Mouse (Mus musculus) kidney, adult 8-10 months (tissue): ENCODE measurements around the gene Gstp3.
"Not testable (repeated sequence)": the region's sequence is repeated elsewhere in the genome, so short reads cannot be mapped to it uniquely, and the experiment has no call there.

Experiments used
- DNase-seq, 2 experiments: peaks; one replicate each; pipeline ENCODE4 v3.0.0; 2022

Gstp3 gene

GRCm38 (mm10) chr19:4060044-4060898 is 902 bp upstream of the Gstp3 start:
- DNase-seq, result not testable (repeated sequence)

DNA sequence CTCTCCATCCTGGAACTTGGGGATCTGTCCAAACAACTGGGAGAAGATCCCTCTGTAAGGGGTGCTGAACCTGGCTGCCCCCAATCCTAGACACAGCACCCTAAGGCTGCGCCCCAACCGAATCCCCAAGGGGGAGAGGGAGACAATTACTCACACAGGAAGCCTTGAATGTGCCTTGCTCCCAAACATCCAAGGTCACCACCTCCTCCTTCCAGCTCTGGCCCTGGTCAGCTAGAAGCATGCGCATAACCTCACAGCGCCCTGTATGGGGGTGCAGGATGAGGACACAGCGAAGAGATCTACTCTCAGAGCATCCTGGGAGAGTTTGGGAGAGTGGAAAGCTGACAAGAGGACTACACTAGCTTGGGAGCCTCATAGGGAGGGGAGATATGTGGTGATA is 788 bp downstream of the Gstp3 start:
- DNase-seq, result no peak

DNA sequence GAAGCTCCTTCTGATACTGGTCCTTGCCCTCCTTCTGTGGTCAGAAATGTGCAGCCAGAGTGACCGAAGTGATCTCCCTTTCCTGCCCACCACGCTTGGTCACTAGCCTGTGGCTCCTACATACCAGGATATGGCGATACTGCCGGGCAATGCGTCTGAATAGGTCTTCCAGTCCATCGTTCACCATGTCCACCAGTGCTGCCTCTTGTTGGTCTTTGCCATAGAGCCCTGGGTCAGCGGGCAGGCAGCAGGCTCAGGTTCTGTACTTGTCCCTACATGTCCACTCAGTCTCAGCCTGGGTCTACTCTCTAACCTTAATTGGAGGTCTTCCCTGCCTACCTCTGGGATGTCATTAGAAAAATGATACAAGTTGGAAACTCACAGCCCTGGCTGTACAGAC is 1.4 kb downstream of the Gstp3 start:
- no peak for DNase-seq

DNA sequence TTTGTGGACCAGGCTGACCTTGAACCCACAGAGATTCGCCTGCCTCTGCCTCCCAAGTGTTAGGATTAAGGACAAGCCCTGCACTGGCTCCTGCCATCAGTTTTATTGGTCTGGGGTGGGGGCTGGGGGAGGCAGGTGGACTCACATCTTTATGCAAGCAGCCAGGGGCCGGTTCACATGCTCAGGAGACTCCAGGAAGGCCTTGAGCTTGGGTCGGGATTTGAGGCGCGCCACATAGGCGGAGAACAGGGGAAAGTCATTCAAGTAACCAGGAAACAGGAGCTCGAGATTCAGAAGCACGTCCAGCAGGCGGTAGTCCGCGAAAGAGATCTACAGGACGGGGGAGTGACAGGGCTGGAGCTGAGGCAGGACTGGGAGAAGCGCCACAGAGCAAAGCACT is 2.0 kb downstream of the Gstp3 start:
- DNase-seq, result no peak

GRCm38 (mm10) chr19:4056727-4057126 is 2.6 kb downstream of the Gstp3 start:
- DNase-seq, result no peak

DNA sequence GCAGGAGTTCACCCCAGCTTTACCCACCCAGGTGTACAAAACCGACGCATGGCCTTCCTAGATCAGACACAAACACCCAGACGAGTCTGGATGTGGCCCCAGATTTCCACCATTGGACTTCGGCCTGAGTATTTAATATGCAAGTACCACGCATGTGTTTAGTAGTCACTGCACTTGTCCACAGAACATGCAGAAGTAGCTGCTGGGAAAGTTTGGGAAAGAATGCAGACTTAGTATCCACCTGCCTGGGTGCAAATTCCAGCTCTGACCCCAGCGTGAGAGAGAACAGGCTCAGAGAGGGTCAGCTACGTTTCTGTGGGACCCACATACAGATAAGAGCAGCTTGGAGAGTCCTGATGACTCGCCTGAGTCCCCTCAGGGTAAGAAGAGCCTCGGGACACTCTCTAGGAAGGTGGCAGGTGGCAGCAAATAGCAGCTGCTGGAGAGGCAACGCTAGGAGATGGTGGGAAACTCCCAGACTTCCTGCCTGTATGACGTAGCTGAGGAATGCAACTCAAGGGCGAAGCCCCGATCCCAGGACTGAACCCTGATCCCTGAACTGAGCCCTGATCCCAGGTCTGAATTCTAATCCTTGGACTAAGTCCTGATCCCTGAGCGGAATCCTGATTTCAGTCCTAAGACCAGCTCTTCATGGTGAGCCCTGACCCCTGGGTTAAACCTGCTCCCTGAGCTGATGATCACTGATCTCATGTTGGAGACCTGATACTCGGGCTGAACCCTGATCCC is 3.2 kb downstream of the Gstp3 start:
- DNase-seq, result peak; percentile 61 to 63

GRCm38 (mm10) chr19:4055216-4055946 is 4.0 kb downstream of the Gstp3 start:
- peak; percentile 75 to 84 for DNase-seq

GRCm38 (mm10) chr19:4054613-4055012 is 4.8 kb downstream of the Gstp3 start:
- DNase-seq, result no peak

- no peak for DNase-seq
Observed at GRCm38 (mm10) chr19:4052516-4053030, 6.8 kb downstream of the Gstp3 start.

DNA sequence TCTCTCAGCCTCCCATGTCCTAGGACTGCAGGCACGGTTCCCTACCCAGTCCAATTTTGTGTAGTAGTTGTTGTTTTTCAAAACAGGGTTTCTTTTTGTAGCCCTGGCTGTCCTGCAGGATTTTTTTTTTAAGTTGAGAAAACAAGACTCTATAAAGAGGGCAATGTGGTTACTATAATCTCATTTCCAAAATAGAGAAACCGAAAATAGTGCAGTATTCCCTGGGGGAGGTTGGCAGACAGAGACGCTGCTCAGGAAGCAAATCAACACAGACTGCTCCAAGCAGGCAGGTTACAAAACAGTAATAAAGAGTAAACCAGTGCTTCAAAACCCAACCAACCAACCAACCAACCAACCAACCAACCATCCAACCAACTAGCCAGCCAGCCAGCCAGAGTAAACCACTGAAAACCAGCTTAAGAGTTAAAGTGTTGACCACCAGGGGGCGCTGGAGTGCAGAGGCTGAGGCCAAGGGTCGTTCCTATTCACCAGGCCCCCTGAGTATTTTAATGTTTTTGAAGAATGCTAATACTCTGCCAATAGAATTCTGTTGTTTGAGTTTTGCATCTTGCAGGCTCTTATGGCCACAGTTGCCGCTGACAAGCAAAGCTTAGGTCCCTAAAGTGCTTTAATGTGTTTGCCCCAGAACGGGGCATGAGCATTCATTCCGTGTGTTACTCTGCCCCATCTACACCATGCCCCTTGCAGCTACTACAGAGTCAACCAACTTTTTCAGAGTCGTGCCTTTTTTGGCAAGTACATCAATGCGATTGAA is 7.4 kb downstream of the Gstp3 start:
- DNase-seq, result peak in 1 of 2 experiments; percentile 79

GRCm38 (mm10) chr19:4051016-4051415 is 8.4 kb downstream of the Gstp3 start:
- no peak for DNase-seq

GRCm38 (mm10) chr19:4049069-4049468 is 10.3 kb downstream of the Gstp3 start:
- not testable (repeated sequence) for DNase-seq

DNA sequence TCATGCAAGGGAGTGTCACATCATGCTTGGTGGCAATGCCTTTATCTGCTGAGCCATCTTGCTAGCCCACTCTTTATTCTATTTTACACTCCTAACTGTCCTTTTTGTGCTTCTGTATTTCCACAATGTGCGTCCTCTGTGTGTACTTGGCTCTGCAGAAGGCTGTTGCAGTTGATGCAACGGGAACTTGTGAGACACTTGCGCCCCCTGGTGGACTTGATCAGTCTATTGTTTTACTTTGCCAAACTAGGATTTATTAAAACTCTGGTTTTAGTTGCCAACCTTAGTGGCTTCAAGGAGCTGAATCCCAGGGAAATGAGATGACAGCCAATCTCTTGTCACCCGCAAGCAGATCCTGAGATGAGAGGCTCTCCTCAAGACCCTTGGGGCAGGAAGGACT is 11.5 kb downstream of the Gstp3 start:
- peak; percentile 73 to 89 for DNase-seq

DNA sequence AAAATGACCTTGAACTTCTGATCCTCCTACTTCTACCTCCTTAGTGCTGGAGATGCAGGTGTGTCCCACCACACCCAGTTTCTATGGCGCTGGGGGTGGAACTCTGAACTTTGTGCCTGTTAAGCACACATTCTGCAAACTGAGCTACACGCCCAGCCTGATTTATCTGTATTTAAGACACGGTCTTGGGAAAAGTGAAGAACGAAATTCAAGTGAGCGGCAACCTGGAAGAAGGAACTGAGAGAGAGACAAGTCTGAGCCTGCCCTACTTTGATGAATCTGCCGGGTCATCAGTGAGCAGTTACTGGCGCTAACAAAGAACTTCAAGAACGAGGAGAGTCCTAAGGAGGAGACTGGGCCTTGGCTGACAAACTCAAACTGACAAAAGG is 12.5 kb downstream of the Gstp3 start:
- DNase-seq, result no peak

DNA sequence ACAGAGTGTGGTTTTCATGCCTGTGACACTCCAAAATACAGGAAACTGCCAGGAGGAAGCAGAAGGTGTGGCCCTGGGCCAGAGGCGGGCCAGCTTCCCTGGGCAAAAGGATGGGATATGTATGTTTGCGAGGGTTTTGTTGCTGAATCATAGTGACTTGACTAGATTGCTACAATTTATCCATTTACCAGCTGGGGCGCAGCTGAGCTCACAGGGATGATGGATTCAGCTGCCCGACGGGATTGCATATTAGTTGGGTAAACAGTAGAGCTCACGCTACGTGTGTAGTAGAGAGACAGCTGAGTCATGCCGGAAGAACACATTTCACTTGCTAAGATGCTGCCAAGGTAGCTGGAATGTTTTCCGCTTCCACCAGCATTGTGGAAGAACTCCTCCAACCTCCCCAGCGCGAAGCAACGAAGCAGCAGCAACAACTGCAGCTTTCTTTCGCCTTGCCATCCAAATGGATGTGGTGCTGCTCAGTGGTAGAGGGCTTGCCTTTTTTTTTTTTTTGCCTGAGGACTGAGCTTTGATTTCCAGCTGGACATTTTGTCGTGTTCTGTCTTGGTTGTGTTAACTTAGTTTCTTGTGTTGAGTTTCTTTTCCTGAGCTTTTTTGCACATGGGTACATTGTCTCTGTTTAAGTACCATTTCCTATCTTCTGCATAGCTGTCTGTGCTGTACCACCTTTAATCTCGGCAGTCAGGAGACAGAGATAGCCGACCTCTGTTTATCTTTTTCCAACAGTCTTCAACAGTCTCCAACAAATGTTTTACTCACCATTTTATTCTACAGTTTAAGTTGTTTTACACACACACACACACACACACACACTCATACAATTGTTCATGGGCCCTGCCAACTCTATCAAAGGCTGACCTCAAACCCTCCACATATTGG is 13.2 kb downstream of the Gstp3 start, which contains the start of gene Gstp2:
Gene Gstp2 (minus strand): TSS at position 58 of the 900 bp plus-strand sequence.
- peak; percentile 87 to 88 for DNase-seq

DNA sequence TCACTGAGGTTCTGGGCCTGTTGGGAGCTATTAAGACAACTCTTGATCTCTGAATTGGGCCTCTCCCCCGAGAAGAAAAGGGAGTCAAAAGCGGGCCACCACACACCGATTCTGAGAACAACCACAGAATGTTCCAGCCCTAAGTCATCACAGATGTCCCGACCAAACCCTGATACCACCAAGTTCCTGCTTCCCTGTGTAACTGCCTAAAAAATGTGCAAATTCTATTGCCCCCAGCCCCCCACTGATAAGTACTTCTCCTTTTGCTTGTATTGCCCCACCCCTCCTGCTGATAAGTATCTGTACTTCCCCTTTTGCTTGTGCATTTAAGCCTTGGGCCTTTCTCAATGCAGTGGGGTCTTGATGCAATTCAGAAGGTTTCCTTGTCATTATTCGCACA is 15.3 kb downstream of the Gstp3 start:
- not testable (repeated sequence) for DNase-seq

- no peak for DNase-seq
Observed at GRCm38 (mm10) chr19:4042124-4042523, 17.2 kb downstream of the Gstp3 start.

DNA sequence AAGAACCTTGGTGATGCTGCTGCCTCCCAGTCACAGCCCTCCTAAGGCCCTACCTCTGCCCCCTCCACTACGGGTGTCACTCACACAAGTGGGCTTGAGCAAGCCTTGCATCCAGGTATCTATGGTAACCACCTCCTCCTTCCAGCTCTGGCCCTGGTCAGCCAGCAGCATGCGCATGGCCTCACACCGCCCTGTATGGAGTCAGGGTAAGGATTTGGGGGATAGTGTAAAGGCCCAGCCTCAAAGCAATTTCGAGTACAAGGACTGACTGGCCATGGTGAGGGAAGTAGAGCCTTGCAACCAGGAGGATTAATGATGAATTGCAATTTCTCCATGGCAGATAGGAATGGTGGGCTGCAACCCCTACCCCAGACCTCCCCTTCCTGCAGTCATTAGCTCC is 17.9 kb downstream of the Gstp3 start:
- not testable (repeated sequence) for DNase-seq

DNA sequence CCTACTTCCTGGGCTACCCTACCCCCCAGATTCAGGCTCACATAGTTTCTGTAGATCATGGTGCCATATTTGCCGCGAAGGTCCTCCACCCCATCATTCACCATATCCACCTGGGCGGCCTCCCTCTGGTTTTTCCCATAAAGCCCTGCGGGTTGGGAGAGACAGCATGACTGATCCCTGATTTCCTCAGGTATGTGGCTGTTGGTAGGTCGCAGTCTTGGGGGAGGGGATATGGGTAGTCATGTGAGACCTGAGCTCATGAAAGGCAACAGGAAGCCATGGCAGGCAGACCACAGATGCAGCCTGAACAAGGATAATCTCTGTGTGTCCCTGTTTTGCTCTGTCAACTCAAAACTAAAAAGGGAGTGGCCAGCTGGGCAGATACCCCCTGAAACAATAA is 18.4 kb downstream of the Gstp3 start:
- not testable (repeated sequence) for DNase-seq

DNA sequence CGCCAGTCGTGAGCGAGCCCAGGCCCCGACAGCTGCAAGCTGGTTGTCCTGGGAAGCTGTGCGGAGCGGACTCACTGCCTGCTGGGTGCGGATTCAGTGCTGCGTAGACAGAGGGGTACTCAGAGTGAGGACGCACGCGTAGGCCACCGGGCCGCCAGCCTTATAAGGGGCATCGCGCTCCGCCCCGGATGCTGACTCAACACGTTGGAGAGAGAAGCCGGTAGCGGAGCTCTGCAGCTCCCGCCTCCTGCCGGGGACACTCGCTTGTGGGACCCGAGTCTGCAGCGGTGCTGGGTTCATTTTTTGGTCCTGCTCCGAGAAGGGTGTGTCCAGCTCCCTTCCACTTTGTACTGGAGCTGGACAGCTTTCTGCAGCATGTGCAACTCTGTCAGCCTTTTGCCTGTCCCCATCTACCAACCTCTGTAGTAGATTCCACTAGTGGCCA is 21.6 kb downstream of the Gstp3 start, which contains the start of gene Gstp1:
Gene Gstp1 (minus strand): TSS at position 198 of the 445 bp plus-strand sequence.
- peak; percentile 83 to 90 for DNase-seq
